Mouse (Mus musculus) layer of hippocampus, postnatal 25 days (tissue): ENCODE measurements at regions not wholly inside any gene's neighbourhood (a gene's known extent, or its start where the extent isn't known, plus 50 kb on each side); places are given as distances from the start of the nearest gene placed in this dataset.

ENCODE experiments used
- DNase-seq, 2 experiments: peaks; one replicate each; pipeline ENCODE4 v3.0.0; 2022; ENCODE audit warnings: mixed read lengths in 2 of 2, low spot score in 1 of 2; ENCODE audit errors: extremely low spot score in 1 of 2

DNA sequence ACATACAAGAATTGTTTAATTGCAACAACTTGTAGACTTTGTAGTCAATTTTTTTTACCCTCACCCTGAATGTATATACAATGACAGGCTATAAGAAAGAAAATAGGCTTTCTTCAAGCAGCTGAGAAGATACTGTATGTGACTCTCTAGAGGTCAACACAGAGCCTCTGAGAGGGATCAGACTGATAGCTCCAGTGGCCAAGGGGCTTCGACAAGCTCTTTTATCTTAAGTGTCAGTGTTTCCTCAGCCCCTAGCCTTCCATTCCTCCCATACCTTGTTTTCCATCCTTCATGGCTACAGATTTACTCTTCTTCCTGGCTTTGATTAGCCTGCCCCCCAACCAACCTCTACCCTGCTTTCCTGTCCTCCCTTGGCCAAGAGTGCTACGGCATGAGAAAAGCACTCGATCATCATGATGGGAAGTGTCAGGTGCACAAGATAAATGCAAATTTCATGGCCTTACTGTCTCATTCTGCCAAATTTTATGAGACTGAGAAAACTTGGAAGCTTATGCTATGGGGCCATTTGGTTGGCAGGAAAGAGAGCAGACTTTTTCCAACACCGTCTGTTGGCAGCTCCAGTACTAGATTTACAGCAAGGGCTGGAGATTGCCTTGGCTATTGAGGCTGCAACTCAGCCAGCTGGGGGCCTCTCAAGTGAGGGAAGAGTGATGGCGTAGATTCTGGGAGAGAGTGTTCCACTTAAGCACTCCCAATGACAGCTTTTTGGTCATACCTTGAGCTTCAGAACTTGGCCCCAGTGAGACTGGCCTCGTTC lies 484.3 kb upstream of the Etaa1 start:
- DNase-seq, result no peak

DNA sequence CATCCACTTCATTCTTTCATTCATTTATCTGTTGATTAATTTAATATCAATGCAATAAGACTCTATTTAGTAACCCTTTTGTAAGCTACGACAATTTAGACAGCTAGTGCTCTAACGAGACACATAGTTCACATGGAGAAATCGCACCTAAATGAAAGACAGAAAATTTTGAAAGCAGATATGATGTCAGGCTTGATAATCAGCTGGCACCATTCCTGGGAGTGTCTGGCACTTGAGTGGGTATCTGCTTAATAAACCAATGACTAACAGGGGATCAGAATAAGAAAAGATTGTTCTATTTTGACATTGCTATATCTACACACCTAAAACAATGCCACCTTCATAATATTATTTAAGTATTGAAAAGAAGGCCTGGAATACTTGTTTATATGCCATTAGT lies 467.4 kb upstream of the Etaa1 start:
- no peak for DNase-seq

GRCm38 (mm10) chr11:18413769-18414168 lies 460.1 kb upstream of the Etaa1 start:
- no peak for DNase-seq

- DNase-seq, result no peak
These were observed 454.5 kb upstream of the Etaa1 start for GRCm38 (mm10) chr11:18408071-18408752.

- DNase-seq, result no peak
These were observed 445.9 kb upstream of the Etaa1 start for GRCm38 (mm10) chr11:18399561-18399960.

- DNase-seq, result no peak
These were observed 442.7 kb upstream of the Etaa1 start for GRCm38 (mm10) chr11:18396397-18396796.

GRCm38 (mm10) chr11:18395631-18396030 lies 442.0 kb upstream of the Etaa1 start:
- DNase-seq, result no peak

DNA sequence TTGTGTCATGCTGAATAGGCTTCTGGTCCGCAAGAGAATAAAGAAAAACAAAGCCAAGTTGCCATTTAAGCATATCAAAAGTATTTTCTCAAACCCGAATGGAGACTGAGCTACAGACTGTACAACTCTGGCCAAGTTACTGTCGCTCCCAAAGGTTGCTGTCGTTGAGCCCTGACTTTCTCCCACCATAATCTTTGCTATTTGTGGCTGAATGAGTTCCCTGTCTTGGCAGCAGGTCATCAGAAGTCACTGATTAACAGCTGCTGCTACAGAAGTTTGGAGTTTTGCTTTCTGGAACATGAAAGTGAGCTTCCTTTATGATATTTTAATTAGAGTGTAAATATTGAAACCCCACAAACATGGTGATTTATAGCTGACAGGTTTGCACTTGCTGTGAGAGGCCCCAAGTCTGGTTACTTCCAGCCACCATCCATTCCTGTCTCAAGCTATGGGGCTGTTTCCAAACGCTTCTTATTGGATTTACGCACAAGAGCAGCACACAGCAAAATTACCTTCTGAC lies 419.2 kb upstream of the Etaa1 start:
- DNase-seq, result no peak

- no peak for DNase-seq
These were observed 417.6 kb upstream of the Etaa1 start for GRCm38 (mm10) chr11:18371304-18371703.

GRCm38 (mm10) chr11:18370861-18371260 lies 417.2 kb upstream of the Etaa1 start:
- DNase-seq, result no peak

GRCm38 (mm10) chr11:18354866-18355265 lies 401.2 kb upstream of the Etaa1 start:
- DNase-seq, result no peak

GRCm38 (mm10) chr11:18354156-18354555 lies 400.5 kb upstream of the Etaa1 start:
- DNase-seq, result no peak

DNA sequence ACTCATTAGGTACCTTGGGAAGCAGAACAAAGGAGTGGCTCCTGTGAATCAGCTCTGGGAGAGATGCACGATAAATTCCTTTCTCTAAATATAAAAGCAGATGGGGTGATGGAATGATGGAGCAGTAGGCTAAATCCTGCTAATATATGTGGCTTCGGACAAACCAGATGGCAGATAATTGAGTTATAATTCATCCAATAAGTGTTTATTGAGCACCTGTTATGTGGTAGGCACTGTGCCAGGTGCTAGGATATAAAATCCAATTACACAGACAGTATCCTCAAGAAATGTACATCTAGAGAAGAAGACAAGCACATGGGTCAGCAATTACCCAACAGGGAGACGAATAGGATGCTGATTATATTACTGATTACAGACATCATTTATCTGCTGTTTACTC lies 394.2 kb upstream of the Etaa1 start:
- no peak for DNase-seq

- no peak for DNase-seq
These were observed 360.0 kb upstream of the Etaa1 start for GRCm38 (mm10) chr11:18313510-18314301.

- no peak for DNase-seq
These were observed 342.8 kb upstream of the Etaa1 start for GRCm38 (mm10) chr11:18296194-18297125.

GRCm38 (mm10) chr11:18278585-18279136 lies 325.0 kb upstream of the Etaa1 start:
- DNase-seq, result no peak

DNA sequence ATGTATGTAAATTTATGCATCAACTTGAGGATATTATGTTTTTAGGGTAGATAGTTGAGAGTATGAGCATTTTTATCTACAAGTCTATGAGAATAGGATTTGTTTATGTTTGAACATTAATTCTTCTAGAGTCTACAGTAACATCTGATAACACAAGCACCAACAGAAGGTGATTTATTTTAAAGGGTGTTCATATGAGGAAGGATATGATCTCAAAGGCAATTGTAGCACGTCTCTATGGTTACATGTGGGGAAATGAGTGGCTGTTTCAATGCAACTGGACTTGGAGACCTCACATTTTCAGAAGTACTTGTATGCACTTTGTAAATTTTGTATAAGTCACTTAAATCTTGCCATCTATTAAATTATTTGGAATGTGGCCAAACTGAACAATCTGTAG lies 318.7 kb upstream of the Etaa1 start:
- DNase-seq, result no peak

DNA sequence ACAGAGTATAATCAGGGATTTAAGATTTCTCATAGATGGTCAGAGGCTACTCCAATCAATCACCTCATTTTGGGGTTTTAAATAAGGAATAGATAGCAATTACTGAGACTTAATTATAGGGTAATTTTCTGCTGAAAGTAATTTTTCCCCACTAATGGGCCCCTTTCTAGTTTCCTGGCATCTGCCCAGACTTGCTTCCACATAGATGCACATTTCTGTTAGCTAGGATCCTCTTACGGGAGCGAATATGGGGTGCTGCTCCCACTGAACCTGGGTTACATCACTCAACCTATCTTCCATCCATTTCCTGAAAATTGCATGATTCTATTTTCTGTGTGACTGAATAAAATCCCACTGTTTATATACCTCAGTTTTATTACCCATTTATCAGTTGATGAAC lies 312.5 kb upstream of the Etaa1 start:
- no peak for DNase-seq

DNA sequence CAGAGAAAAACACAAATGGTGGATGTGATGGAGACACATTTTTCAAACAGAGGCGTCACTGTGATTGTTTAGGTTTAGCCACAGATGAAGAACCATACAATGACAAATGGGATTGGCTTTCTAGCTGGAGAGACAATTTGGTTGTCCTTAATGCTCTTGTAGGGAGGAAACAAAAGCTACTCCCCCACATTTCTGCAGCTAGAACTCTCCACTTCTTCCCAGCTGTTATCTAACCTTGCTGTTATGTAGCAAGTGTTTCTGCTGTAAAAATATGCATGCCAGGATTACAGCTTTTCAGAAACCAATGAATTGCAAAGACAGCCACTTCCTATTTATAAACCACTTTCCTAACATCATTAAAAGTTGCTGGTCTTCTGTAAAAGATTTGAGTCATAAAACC lies 309.2 kb upstream of the Etaa1 start:
- no peak for DNase-seq

- DNase-seq, result no peak
These were observed 295.6 kb upstream of the Etaa1 start for GRCm38 (mm10) chr11:18249236-18249635.
